Mouse (Mus musculus) stomach, embryonic 15.5 days (tissue): Measurements from ENCODE around the gene Asic3. TPM values are rescaled to one million over a fixed set of nuclear protein-coding genes. Genes with fewer than 3 reads are reported as not detected.

ENCODE experiments used
- ATAC-seq: fragments of 200-750 bp; cut with Nextera tagmentation; 2 replicates; pipeline ENCODE4 v1.8.0; 2017; ENCODE audit warnings: low read depth, moderate number of reproducible peaks, moderate TSS enrichment; ENCODE audit not compliant: insufficient read depth, low FRiP score
- H3K27ac ChIP-seq: fragments of 300-500 bp; sonication (generic); 2 replicates; pipeline ENCODE4 v1.5.1; 2015; ENCODE audit warnings: mild to moderate bottlenecking, inconsistent platforms
- H3K27me3 ChIP-seq: fragments of 300-500 bp; sonication (generic); replicated peaks from 2 replicates; pipeline ENCODE4 v1.6.1; 2015; ENCODE audit warnings: inconsistent platforms
- H3K36me3 ChIP-seq: fragments of 300-500 bp; sonication (generic); 2 replicates; pipeline ENCODE4 v1.6.1; 2015; ENCODE audit warnings: inconsistent platforms
- H3K4me1 ChIP-seq: fragments of 300-500 bp; sonication (generic); 2 replicates; pipeline ENCODE4 v1.6.1; 2015; ENCODE audit warnings: inconsistent platforms
- H3K4me2 ChIP-seq: fragments of 300-500 bp; sonication (generic); 2 replicates; pipeline ENCODE4 v1.6.1; 2015; ENCODE audit warnings: mild to moderate bottlenecking, inconsistent platforms
- H3K4me3 ChIP-seq: fragments of 300-500 bp; sonication (generic); replicated peaks from 2 replicates; pipeline ENCODE4 v1.5.1; 2015; ENCODE audit warnings: inconsistent platforms
- H3K9ac ChIP-seq: fragments of 300-500 bp; sonication (generic); 2 replicates; pipeline ENCODE4 v1.6.1; 2015; ENCODE audit warnings: inconsistent platforms
- H3K9me3 ChIP-seq: fragments of 300-500 bp; sonication (generic); 2 replicates; pipeline ENCODE4 v1.6.1; 2016; ENCODE audit warnings: inconsistent platforms
- WGBS: fragments of 180-500 bp; shearing (Covaris S2); methylation state at CpG from one replicate; pipeline ENCODE4 v1.1.7; 2015; 5-methylcytosine and 5-hydroxymethylcytosine counted together
- polyA plus RNA-seq: library from polyadenylated mRNA; unstranded; fragments of >200 nt; fragmentation: Nextera tagmentation; extraction: Ambion mirVana; gene quantifications from 2 replicates; pipeline ENCODE4 v1.2.1, GENCODE M21; 2015

Asic3 gene
- polyA plus RNA-seq, 1 experiment from 2014 or later, result 0.18 TPM

DNA sequence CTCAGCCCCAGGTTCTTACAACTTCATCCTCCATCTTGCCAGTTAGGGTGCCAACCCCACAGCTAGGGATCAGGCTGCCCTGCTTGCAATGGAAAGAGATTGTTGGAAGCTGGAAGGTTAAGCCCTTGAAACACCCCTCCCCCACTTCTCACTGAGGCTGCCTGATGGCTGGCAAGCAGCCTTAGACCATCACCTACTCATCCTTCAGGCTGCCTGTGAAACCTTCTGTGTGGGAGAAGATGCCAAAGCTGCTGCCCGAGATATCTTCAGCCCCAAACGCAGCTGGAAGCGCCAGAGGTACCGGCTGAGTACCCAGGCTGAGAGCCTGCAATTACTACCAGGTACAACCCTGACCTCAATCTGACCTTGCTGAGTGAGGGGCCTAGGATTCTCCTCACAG lies 33.7 kb upstream of the Asic3 start:
- peaks cover 13% of the 10 kb centered on the region for H3K4me1 ChIP-seq
- ATAC-seq, result no peak
- no peak overlapping the region for H3K9ac ChIP-seq

DNA sequence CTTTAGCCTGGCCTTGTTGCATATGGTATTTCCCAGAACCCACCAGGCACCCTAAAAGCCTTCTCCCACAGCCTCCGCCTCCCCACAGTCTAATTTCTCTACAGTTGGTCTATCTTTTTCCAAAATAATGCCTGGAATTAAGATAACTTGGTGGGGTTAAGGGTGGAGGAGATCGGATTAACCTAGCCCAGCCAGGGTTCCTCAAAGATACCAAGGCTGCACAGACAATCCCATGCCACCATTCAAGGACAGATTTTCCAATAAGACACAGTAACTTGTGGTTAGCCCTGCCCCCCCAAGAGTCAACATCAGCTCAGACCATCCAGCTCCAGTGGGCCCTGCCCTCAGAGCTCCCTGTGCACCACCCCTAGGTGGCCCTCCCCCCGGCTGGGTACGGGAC lies 32.7 kb upstream of the Asic3 start:
- 87% methylated on average over 4 of the region's 4 CpGs for WGBS
- H3K4me3 ChIP-seq, result no peak overlapping the region
- no peak overlapping the region for H3K4me2 ChIP-seq
- H3K36me3 ChIP-seq, result no peaks in the 10 kb centered on the region
- peaks cover 9% of the 10 kb centered on the region; the same call in 1 of the 2 replicates for H3K4me1 ChIP-seq
- no peaks in the 10 kb centered on the region for H3K9me3 ChIP-seq
- no peak overlapping the region for H3K9ac ChIP-seq
- H3K27me3 ChIP-seq, result peaks cover 8% of the 10 kb centered on the region; the same call in 1 of the 2 replicates
- no peak overlapping the region for H3K27ac ChIP-seq
- no peak for ATAC-seq

More for the DNA sequence above, 33.7 kb upstream of the Asic3 start:
- H3K4me3 ChIP-seq, result no peak overlapping the region
- no peaks in the 10 kb centered on the region for H3K36me3 ChIP-seq
- H3K27ac ChIP-seq, result no peak overlapping the region
- no peaks in the 10 kb centered on the region for H3K9me3 ChIP-seq
- 0 out of 2 replicates have a peak, but pooled peaks cover 3% of the 10 kb centered on the region for H3K27me3 ChIP-seq
- no peak overlapping the region for H3K4me2 ChIP-seq
- WGBS, result 57% methylated on average over 4 of the region's 4 CpGs

DNA sequence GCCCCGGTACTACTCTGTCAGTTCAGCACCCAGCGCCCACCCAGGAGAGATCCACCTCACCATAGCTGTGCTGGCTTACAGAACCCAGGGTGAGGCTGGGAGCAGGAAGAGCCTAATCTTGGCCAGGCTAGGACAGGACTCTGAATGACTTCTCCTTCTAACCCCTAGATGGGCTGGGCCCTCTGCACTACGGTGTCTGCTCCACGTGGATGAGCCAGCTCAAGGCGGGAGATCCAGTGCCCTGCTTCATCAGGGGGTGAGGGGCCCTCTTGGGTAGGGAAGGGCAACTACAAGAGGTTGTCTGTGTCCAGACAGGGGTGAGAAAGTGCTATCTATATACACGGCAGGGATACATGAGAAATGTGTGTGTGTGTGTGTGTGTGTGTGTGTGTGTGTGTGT lies 31.7 kb upstream of the Asic3 start:
- H3K4me2 ChIP-seq, result no peak overlapping the region
- H3K27ac ChIP-seq, result no peak overlapping the region
- WGBS, result 61% methylated on average over 6 of the region's 6 CpGs
- no peak for ATAC-seq
- no peak overlapping the region for H3K9ac ChIP-seq
- H3K36me3 ChIP-seq, result no peaks in the 10 kb centered on the region
- peaks cover 18% of the 10 kb centered on the region for H3K27me3 ChIP-seq
- H3K4me3 ChIP-seq, result no peak overlapping the region
- H3K4me1 ChIP-seq, result peaks cover 9% of the 10 kb centered on the region; the same call in 1 of the 2 replicates
- no peaks in the 10 kb centered on the region for H3K9me3 ChIP-seq

DNA sequence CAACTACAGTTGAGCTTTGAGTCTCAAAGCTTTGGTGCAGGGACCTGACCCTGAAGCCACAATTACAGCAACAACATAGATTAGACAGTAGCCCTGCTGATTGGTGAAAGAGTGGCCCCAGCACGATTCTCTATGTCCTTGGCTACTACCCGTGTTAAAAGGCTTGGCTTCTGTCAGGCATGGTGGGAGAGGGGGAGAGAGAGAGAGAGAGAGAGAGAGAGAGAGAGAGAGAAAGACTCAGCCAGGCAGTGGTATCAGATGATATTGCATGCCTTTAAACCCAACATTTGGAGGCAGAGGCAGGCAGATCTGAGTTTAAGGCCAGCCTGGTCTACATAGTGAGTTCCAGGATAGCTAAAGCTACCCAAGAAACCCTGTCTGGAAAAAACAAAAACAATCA lies 31.2 kb upstream of the Asic3 start:
- no peak for ATAC-seq
- Histone ChIP-seq H3K4me1 (peaks cover 9% of the 10 kb centered on the region; the same call in 1 of the 2 replicates), H3K4me2 (no peak overlapping the region), H3K9me3 (no peaks in the 10 kb centered on the region), H3K9ac (no peak overlapping the region), H3K27me3 (peaks cover 23% of the 10 kb centered on the region), H3K27ac (no peak overlapping the region), H3K4me3 (no peak overlapping the region), H3K36me3 (no peaks in the 10 kb centered on the region)
- WGBS, result 51% methylated on average over 2 of the region's 2 CpGs

DNA sequence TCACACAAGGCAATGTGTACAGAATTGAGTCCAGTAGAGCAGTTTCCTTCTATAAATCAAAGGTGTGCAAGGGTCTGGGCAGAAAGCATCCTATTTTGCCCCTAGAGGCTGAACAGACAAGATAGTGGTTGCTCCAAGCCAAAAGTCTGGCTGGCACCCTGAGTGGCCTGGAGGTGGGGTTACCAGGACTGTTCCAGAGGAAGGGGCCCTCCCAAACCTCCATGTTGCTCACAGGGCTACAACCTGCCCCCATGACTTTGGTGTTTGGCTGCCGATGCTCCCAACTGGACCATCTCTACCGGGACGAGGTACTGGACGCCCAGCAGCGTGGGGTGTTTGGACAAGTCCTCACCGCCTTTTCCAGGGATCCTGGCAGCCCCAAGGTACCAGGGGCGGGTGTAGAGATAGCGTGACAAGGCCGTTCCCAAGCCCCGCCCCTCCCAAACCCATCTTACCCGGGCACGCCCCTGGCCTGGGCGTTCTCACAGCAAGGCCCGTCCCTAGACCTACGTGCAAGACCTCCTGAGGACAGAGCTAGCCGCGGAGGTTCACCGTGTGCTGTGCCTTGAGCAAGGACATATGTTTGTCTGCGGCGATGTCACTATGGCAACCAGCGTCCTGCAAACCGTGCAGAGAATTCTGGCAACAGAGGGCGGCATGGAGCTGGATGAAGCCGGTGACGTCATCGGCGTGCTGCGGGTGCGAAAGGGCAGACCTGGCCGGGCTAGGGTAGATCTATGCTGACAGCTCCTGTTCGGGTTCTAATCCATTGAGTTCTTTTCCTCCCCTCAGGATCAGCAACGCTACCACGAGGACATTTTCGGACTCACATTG lies 29.9 kb upstream of the Asic3 start:
- WGBS, result 1% methylated on average over 34 of the region's 34 CpGs
- H3K36me3 ChIP-seq, result no peaks in the 10 kb centered on the region
- peak overlapping the region; percentile 17; the same call in 1 of the 2 replicates for H3K27ac ChIP-seq
- peaks cover 21% of the 10 kb centered on the region for H3K4me1 ChIP-seq
- H3K4me2 ChIP-seq, result peak overlapping the region; percentile 63
- H3K9me3 ChIP-seq, result no peaks in the 10 kb centered on the region
- peak overlapping the region; percentile 33; the same call in 1 of the 2 replicates for H3K9ac ChIP-seq
- peak overlapping the region; percentile 39 for H3K4me3 ChIP-seq
- H3K27me3 ChIP-seq, result peaks cover 27% of the 10 kb centered on the region
- peak; percentile 90 for ATAC-seq

DNA sequence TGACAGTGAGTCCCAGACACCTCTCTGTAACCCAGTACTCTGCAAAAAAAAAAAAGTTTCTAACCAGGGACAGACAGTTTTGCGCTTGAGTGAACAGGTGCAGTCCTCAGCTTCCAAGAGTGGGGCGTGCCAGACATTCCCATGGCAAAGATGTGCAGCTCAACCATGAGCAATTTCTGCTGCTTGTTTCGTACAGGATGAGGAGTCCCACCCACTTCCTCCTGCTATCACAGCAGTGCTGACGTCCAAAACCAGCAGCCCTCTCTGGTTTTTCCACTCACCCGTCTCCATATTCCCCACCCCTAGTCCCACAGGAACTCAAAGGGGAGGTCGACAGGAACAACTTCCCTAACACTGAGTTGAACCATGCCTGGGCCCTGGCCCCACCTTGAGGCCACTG lies 28.8 kb upstream of the Asic3 start:
- no peak overlapping the region for H3K4me2 ChIP-seq
- 64% methylated on average over 6 of the region's 6 CpGs for WGBS
- no peak for ATAC-seq

DNA sequence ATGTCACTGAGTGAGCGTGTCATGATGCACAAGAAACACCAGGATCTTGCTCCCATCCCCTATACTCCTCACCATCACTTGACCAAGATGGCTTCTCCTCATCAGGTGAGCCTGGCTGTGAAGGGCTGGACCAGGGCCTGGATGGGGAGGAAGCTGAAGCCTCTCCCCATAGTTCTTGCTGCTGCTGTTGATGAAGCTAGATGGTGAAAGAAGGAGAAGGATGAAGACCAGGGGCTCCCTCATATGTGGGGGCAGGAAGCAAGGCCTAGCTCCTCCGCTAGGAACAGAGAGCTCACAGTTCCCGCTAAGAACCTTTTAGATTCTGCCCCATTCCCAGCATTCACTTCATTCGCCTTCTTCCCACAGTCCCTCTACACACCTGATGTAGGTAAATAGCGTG lies 27.8 kb upstream of the Asic3 start:
- H3K4me2 ChIP-seq, result no peak overlapping the region
- no peaks in the 10 kb centered on the region for H3K9me3 ChIP-seq
- H3K4me1 ChIP-seq, result peaks cover 24% of the 10 kb centered on the region
- no peaks in the 10 kb centered on the region for H3K36me3 ChIP-seq
- peaks cover 28% of the 10 kb centered on the region for H3K27me3 ChIP-seq
- 93% methylated on average over 5 of the region's 5 CpGs for WGBS
- H3K27ac ChIP-seq, result no peak overlapping the region
- H3K4me3 ChIP-seq, result no peak overlapping the region
- no peak for ATAC-seq
- H3K9ac ChIP-seq, result no peak overlapping the region

More for the DNA sequence above, 28.8 kb upstream of the Asic3 start:
- H3K9ac ChIP-seq, result no peak overlapping the region
- H3K9me3 ChIP-seq, result no peaks in the 10 kb centered on the region
- no peak overlapping the region for H3K27ac ChIP-seq
- no peak overlapping the region for H3K4me3 ChIP-seq
- H3K4me1 ChIP-seq, result peaks cover 24% of the 10 kb centered on the region
- H3K27me3 ChIP-seq, result peaks cover 28% of the 10 kb centered on the region
- H3K36me3 ChIP-seq, result no peaks in the 10 kb centered on the region

DNA sequence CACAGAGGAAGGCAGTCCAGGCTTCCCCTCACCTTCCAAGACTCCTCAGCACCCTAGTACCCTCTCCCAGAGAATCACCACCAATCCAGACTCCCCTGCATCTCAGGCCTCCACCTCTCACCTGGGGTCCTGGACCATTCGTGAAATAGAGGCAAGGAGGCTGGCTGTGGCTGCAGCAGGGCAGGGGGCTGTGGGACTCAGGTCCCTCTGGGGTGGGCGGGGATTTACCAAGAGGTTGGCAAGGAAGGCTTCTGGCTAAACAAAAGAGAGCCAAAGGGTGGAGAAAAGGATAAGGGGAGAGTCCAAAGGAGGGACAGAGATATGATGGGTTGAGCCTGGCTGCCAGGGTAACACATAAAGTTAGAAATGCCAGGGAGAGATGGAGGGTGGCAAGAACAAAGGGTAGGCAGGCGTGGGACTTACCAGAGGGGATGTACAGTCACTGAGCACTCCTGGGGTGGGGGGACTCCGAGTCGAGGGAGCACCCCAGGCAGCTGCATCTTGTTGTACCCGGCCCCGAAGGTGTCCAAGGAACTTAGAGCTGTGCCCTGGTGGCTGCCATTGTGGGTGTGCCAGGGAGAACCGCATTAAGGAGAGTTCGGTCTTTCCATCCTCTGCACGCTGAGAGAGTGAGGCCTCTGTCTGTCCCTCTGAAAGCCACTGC lies 27.2 kb upstream of the Asic3 start:
- no peak overlapping the region for H3K4me3 ChIP-seq
- 85% methylated on average over 10 of the region's 10 CpGs for WGBS
- no peaks in the 10 kb centered on the region for H3K36me3 ChIP-seq
- no peak overlapping the region for H3K4me2 ChIP-seq
- no peak for ATAC-seq
- H3K9ac ChIP-seq, result no peak overlapping the region
- H3K4me1 ChIP-seq, result peaks cover 24% of the 10 kb centered on the region
- H3K27ac ChIP-seq, result no peak overlapping the region
- H3K27me3 ChIP-seq, result peaks cover 28% of the 10 kb centered on the region
- no peaks in the 10 kb centered on the region for H3K9me3 ChIP-seq

DNA sequence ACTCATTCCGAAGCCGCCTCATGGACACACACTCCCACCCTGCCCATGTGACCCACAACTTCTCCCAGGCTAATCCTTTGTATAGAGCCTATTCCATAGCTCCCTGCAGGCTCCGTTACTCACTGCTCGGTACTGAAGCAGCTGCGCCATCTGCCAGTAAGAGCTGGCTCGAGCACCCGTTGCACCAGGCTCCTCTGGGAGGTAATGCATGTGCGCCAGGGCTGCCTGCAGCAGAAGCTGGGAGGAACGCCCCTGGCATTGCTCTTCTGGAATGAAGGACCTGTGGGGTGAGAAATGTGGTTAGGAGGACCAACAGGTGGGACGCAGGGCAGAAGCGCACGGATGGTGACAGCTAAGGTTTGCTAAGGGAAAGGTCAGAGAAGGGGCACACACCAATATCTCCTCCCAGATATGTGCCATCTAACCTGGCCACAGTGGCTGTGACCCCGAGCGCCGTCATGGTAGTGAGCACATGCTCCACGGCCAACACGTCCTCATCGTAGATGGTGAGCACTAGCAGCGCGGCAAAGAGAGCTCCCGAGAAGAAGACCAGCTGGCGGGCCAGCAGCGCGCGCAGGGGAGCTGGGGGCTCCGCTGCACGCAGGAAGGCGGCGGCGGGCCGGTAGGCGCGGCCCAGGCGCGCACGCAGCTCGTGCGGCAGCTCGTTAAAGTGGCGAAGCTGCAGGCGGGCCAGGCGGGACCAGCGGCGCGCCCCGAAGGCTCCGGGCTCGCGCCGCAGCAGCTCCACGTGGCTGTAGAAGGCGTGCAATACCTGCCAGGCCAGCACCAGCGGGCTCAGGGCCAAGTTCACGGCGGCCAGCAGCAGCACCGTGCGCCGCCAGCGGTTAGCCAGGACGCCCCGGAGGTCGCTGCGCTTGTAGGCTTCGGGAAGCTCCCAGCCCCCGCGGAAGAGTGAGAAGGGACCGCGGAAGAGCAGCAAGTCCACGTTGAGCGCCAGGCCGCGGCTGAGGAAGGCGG lies 25.6 kb upstream of the Asic3 start:
- under 1% methylated on average over 73 of the region's 73 CpGs for WGBS
- H3K27me3 ChIP-seq, result peaks cover 28% of the 10 kb centered on the region
- peak overlapping the region; percentile 65 for H3K27ac ChIP-seq
- peak overlapping the region; percentile 33 for H3K9ac ChIP-seq
- H3K36me3 ChIP-seq, result no peaks in the 10 kb centered on the region
- peak overlapping the region; percentile 99 for H3K4me2 ChIP-seq
- H3K4me1 ChIP-seq, result peaks cover 23% of the 10 kb centered on the region
- H3K9me3 ChIP-seq, result no peaks in the 10 kb centered on the region
- H3K4me3 ChIP-seq, result peak overlapping the region; percentile 50
- ATAC-seq, result peak; percentile 47

DNA sequence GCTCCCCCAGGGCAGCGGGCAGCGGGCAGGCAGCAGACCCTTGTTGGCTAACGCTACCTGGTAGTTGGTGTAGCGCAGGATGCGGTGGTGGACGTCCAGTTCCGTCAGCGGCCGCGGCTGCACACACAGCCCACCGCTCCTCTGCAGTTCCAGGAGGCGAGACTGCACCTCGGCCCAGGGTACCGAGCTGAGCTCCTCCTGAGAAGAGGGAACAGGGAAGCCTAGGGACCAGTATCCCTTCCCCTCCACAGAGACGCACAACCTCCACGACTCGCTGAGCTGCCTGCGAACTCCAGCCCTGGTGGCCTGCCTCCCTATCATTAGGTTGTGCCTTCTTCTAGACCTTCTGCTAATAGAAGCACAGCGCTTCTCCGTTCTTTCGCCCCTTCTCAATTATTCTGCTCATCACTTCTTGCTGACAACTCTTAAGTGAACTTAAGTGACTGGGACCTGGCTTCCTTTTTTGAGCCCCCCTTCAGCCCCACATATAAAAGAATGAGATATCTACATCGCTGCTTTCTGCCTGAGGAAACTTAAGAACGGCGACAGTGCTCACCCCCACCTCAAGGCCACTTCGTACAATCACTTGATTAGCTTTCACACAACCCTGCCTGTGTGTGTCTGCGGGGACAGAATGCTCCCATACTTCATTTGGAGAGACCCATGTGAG lies 24.8 kb upstream of the Asic3 start:
- H3K9me3 ChIP-seq, result no peaks in the 10 kb centered on the region
- H3K4me2 ChIP-seq, result peak overlapping the region; percentile 99
- WGBS, result 26% methylated on average over 26 of the region's 26 CpGs
- H3K4me3 ChIP-seq, result peak overlapping the region; percentile 50
- H3K4me1 ChIP-seq, result peaks cover 20% of the 10 kb centered on the region
- no peak for ATAC-seq
- peak overlapping the region; percentile 65 for H3K27ac ChIP-seq
- peaks cover 28% of the 10 kb centered on the region for H3K27me3 ChIP-seq
- peak overlapping the region; percentile 33 for H3K9ac ChIP-seq
- no peaks in the 10 kb centered on the region for H3K36me3 ChIP-seq
